Mouse (Mus musculus) liver, postnatal 0 days (tissue): ENCODE data around the gene H1f0.

Experiments
- CTCF ChIP-seq: sonication (generic); IDR thresholded peaks from 2 replicates; pipeline ENCODE4 v1.5.1; 2016; ENCODE audit warnings: antibody characterized with exemption, low read depth
- EP300 ChIP-seq: IDR thresholded peaks from 2 replicates; pipeline ENCODE4 v1.6.1; 2016; ENCODE audit warnings: antibody characterized with exemption, low read depth, mild to moderate bottlenecking

DNA sequence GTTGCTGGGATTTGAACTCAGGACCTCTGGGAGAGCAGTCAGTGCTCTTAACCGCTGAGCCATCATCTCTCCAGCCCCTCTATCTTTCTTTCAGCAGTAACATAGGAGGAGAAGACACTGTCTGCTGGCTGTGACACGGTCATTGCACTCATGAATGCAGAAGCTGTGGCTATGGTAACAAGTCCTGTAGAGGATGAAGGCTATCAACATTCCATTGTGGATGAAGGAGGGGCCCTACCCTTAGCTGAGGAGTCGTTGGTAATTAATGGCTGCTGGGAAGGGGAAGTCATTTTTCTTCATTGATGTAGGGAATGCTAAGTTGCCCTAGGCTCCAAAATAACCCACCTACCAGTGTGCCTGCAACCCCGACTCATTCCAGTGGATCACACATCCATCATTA lies 10.1 kb upstream of the H1f0 start:
- TF ChIP-seq CTCF (no peak), EP300 (no peak)
